Mouse (Mus musculus): Measurements from ENCODE around the gene Thbs4. TPM values are rescaled to one million over a fixed set of nuclear protein-coding genes. Genes with fewer than 3 reads are reported as not detected.

The Thbs4 gene
- total RNA-seq, 1 experiment, result 0.76 TPM

GRCm38 (mm10) chr13:92751726-92752565 lies 42.7 kb downstream of the Thbs4 start:
- no peak overlapping the region for H3K4me3 ChIP-seq (ENCODE audit: insufficient read depth in 1 of 2, low read depth in 1 of 2, low read length in 2 of 2, poor library complexity in 1 of 2, severe bottlenecking in 1 of 2)
- DNase-seq (ENCODE audit: low read depth, low spot score), result peak; percentile 61
- no peaks in the 10 kb centered on the region for H3K4me1 ChIP-seq (ENCODE audit: control insufficient read depth in 2 of 2, insufficient read depth in 2 of 2, low read length in 2 of 2, poor library complexity in 1 of 2)
- H3K9ac ChIP-seq (ENCODE audit: insufficient read depth, low read depth, low read length, poor library complexity, severe bottlenecking), result no peak overlapping the region
- no peak for TF ChIP-seq ZNF384 (IDR thresholded peaks at IDR 0.05; ENCODE audit: low read depth, low read length)
- TF ChIP-seq HCFC1 (IDR thresholded peaks at IDR 0.05; ENCODE audit: borderline replicate concordance, insufficient read depth, low read length), result no peak
- no peak for TF ChIP-seq MAFK (IDR thresholded peaks at IDR 0.05; ENCODE audit: insufficient read depth, low read depth, low read length)
- peak; percentile 33; the same call in 1 of the 2 replicates for TF ChIP-seq ZC3H11A (IDR thresholded peaks at IDR 0.05; ENCODE audit: borderline replicate concordance, low read depth, low read length)
- no peak for TF ChIP-seq CHD2 (IDR thresholded peaks at IDR 0.05; ENCODE audit: low read depth, low read length)
- no peak overlapping the region for H3K27ac ChIP-seq (ENCODE audit: insufficient read depth, low read depth, low read length, poor library complexity, severe bottlenecking)
- no peaks in the 10 kb centered on the region for H3K9me3 ChIP-seq (ENCODE audit: control insufficient read depth, insufficient read depth, low read depth, low read length)
- in situ Hi-C loops (cut with MboI; ENCODE audit: low sequenced_read_pairs in 2 of 2, unreplicated experiment in 2 of 2), result no loop called here
- no peaks in the 10 kb centered on the region for H3K36me3 ChIP-seq (ENCODE audit: control insufficient read depth, insufficient read depth, low read length, poor library complexity, severe bottlenecking)

- Histone ChIP-seq H3K9ac (ENCODE audit: insufficient read depth, low read depth, low read length, poor library complexity, severe bottlenecking) (no peak overlapping the region), H3K4me1 (ENCODE audit: control insufficient read depth in 2 of 2, insufficient read depth in 2 of 2, low read length in 2 of 2, poor library complexity in 1 of 2) (no peaks in the 10 kb centered on the region), H3K36me3 (ENCODE audit: control insufficient read depth, insufficient read depth, low read length, poor library complexity, severe bottlenecking) (no peaks in the 10 kb centered on the region), H3K27ac (ENCODE audit: insufficient read depth, low read depth, low read length, poor library complexity, severe bottlenecking) (no peak overlapping the region), H3K4me3 (ENCODE audit: insufficient read depth in 1 of 2, low read depth in 1 of 2, low read length in 2 of 2, poor library complexity in 1 of 2, severe bottlenecking in 1 of 2) (no peak overlapping the region), H3K9me3 (ENCODE audit: control insufficient read depth, insufficient read depth, low read depth, low read length) (no peaks in the 10 kb centered on the region)
- TF ChIP-seq HCFC1 (IDR thresholded peaks at IDR 0.05; ENCODE audit: borderline replicate concordance, insufficient read depth, low read length), result no peak
- TF ChIP-seq ZC3H11A (IDR thresholded peaks at IDR 0.05; ENCODE audit: borderline replicate concordance, low read depth, low read length), result peak; percentile 53; the same call in 1 of the 2 replicates
- no peak for TF ChIP-seq MAFK (IDR thresholded peaks at IDR 0.05; ENCODE audit: insufficient read depth, low read depth, low read length)
- peak; percentile 76 for DNase-seq (ENCODE audit: low read depth, low spot score)
- in situ Hi-C loops (cut with MboI; ENCODE audit: low sequenced_read_pairs in 2 of 2, unreplicated experiment in 2 of 2), result no loop called here
These were observed 43.6 kb downstream of the Thbs4 start for GRCm38 (mm10) chr13:92750976-92751518.

GRCm38 (mm10) chr13:92743337-92743736 lies 51.3 kb downstream of the Thbs4 start:
- in situ Hi-C loops (cut with MboI; ENCODE audit: low sequenced_read_pairs in 2 of 2, unreplicated experiment in 2 of 2), result loop anchor here (10.0 to 25.0 kb wide), 3 partner anchors 156 to 831 kb away; partner anchors contain the start of gene Spz1 (in 2 of the 2)
- Histone ChIP-seq H3K4me3 (ENCODE audit: insufficient read depth in 1 of 2, low read depth in 1 of 2, low read length in 2 of 2, poor library complexity in 1 of 2, severe bottlenecking in 1 of 2) (no peak overlapping the region), H3K9ac (ENCODE audit: insufficient read depth, low read depth, low read length, poor library complexity, severe bottlenecking) (no peak overlapping the region), H3K36me3 (ENCODE audit: control insufficient read depth, insufficient read depth, low read length, poor library complexity, severe bottlenecking) (no peaks in the 10 kb centered on the region), H3K27ac (ENCODE audit: insufficient read depth, low read depth, low read length, poor library complexity, severe bottlenecking) (no peak overlapping the region), H3K9me3 (ENCODE audit: control insufficient read depth, insufficient read depth, low read depth, low read length) (no peaks in the 10 kb centered on the region), H3K4me1 (ENCODE audit: control insufficient read depth in 2 of 2, insufficient read depth in 2 of 2, low read length in 2 of 2, poor library complexity in 1 of 2) (no peaks in the 10 kb centered on the region)
- TF ChIP-seq MAFK (IDR thresholded peaks at IDR 0.05; ENCODE audit: insufficient read depth, low read depth, low read length) (no peak), ZC3H11A (IDR thresholded peaks at IDR 0.05; ENCODE audit: borderline replicate concordance, low read depth, low read length) (no peak), ZNF384 (IDR thresholded peaks at IDR 0.05; ENCODE audit: low read depth, low read length) (no peak), CHD2 (IDR thresholded peaks at IDR 0.05; ENCODE audit: low read depth, low read length) (no peak), HCFC1 (IDR thresholded peaks at IDR 0.05; ENCODE audit: borderline replicate concordance, insufficient read depth, low read length) (no peak)
- DNase-seq (ENCODE audit: low read depth, low spot score), result no peak

- DNase-seq (ENCODE audit: low read depth, low spot score), result no peak
- H3K4me1 ChIP-seq (ENCODE audit: control insufficient read depth in 2 of 2, insufficient read depth in 2 of 2, low read length in 2 of 2, poor library complexity in 1 of 2), result no peaks in the 10 kb centered on the region
- no peaks in the 10 kb centered on the region for H3K9me3 ChIP-seq (ENCODE audit: control insufficient read depth, insufficient read depth, low read depth, low read length)
- H3K36me3 ChIP-seq (ENCODE audit: control insufficient read depth, insufficient read depth, low read length, poor library complexity, severe bottlenecking), result no peaks in the 10 kb centered on the region
- in situ Hi-C loops (cut with MboI; ENCODE audit: low sequenced_read_pairs in 2 of 2, unreplicated experiment in 2 of 2), result loop anchor here (10.0 to 25.0 kb wide), 3 partner anchors 156 to 831 kb away; partner anchors contain the start of gene Spz1 (in 2 of the 2)
- H3K27ac ChIP-seq (ENCODE audit: insufficient read depth, low read depth, low read length, poor library complexity, severe bottlenecking), result no peak overlapping the region
- TF ChIP-seq ZC3H11A (IDR thresholded peaks at IDR 0.05; ENCODE audit: borderline replicate concordance, low read depth, low read length), result no peak
- no peak for TF ChIP-seq HCFC1 (IDR thresholded peaks at IDR 0.05; ENCODE audit: borderline replicate concordance, insufficient read depth, low read length)
- no peak for TF ChIP-seq MAFK (IDR thresholded peaks at IDR 0.05; ENCODE audit: insufficient read depth, low read depth, low read length)
- H3K9ac ChIP-seq (ENCODE audit: insufficient read depth, low read depth, low read length, poor library complexity, severe bottlenecking), result no peak overlapping the region
- no peak overlapping the region for H3K4me3 ChIP-seq (ENCODE audit: insufficient read depth in 1 of 2, low read depth in 1 of 2, low read length in 2 of 2, poor library complexity in 1 of 2, severe bottlenecking in 1 of 2)
These were observed 51.7 kb downstream of the Thbs4 start for GRCm38 (mm10) chr13:92742886-92743285.
